8 mouse cellular contexts compared by ENCODE assay signal in the genomic region with DNA sequence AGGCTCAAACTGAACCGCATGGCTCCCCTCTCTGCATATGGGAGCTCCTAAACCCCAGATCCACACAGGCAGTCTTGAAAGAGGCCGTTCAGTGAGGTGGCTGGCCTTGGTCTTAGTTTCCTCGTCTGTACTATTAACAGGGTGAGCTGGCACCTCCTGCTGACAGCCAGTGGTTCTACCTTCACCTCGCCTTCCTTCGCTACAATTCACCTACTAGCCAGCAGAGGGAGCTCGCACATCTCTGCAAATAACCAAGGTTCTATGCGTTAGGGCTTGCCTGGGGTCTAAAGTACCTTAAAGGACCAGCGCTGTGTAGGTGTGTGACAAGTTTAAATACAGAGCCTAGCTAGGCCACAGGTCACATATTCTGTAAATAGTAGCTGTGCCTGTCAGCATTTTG. TPM values are rescaled to one million over a fixed set of nuclear protein-coding genes. Genes with fewer than 3 reads are reported as not detected.
A peak's percentile ranks its signal among the peaks of the same experiment; 100 is the strongest.
DNase-seq lines count a peak whose midpoint lies in the region; ATAC-seq lines count a peak whose summit lies in the region.

No protein-coding gene starts in this region.

- ATAC-seq in intestine, embryonic 15.5 days: peak; percentile 56

- H3K27me3 ChIP-seq in intestine, embryonic 15.5 days (replicated peaks): no peaks in the 10 kb centered on the region

- no peaks in the 10 kb centered on the region for H3K9me3 ChIP-seq in intestine, embryonic 15.5 days

- no peak overlapping the region for H3K9ac ChIP-seq in intestine, embryonic 15.5 days

- no peaks in the 10 kb centered on the region for H3K36me3 ChIP-seq in intestine, embryonic 15.5 days

- intact Hi-C loops in gastrocnemius, postnatal 14 days (cut with DNase I; ENCODE audit: low total_unique reads): loop anchor here (5.0 kb wide), 1 partner anchor 195 kb away; no protein-coding TSS in a partner anchor
- intact Hi-C loops in left cerebral cortex, postnatal 14 days (cut with DNase I): loop anchor here (1.0 to 10.0 kb wide), 4 partner anchors 51 to 278 kb away; partner anchors contain the start of genes Gnai3 and Gstm1

- H3K4me3 ChIP-seq in intestine, embryonic 15.5 days (replicated peaks): no peak overlapping the region

- peak; percentile 85 to 95 for DNase-seq in adrenal gland, adult (ENCODE audit: inconsistent age in 2 of 2, low spot score in 1 of 2)
- peak; percentile 93 for DNase-seq in embryo, embryonic 10 days (ENCODE audit: low spot score)
- peak; percentile 79 for DNase-seq in gastrocnemius, postnatal 14 days
- DNase-seq in left cerebral cortex, postnatal 14 days (ENCODE audit: low spot score in 2 of 2): peak; percentile 94 to 95
- DNase-seq in mesoderm, embryonic 11.5 days (ENCODE audit: low read depth, low spot score): peak; percentile 92
- peak; percentile 81 for DNase-seq in right cerebral cortex, postnatal 25 days
- peak; percentile 77 to 86 for DNase-seq in urinary bladder, postnatal 36 days (ENCODE audit: low spot score in 2 of 2)

- H3K4me2 ChIP-seq in intestine, embryonic 15.5 days (replicated peaks): no peak overlapping the region

- WGBS in intestine, embryonic 15.5 days: 5% methylated on average over 8 of the region's 8 CpGs

- H3K27ac ChIP-seq in intestine, embryonic 15.5 days: no peak overlapping the region

- H3K4me1 ChIP-seq in intestine, embryonic 15.5 days (replicated peaks): peaks cover 20% of the 10 kb centered on the region

RNA-seq across cellular contexts. Expression of gene Eps8l3, which starts 9.9 kb away (rescaled TPM):
- total RNA-seq in gastrocnemius, postnatal 14 days (2021): not detected
- polyA plus RNA-seq in intestine, embryonic 15.5 days (2015; fragmentation: Nextera tagmentation; extraction: Ambion mirVana): 164 and 180 TPM in 2 replicates
- not detected for total RNA-seq in left cerebral cortex, postnatal 14 days (2021)

RNA-seq across cellular contexts. Expression of gene Gstm5, which starts 28.5 kb away (rescaled TPM):
- total RNA-seq in gastrocnemius, postnatal 14 days (2021): 10 to 100 TPM; 58.5 to 60.1 TPM
- polyA plus RNA-seq in intestine, embryonic 15.5 days (2015; fragmentation: Nextera tagmentation; extraction: Ambion mirVana): 173 and 186 TPM in 2 replicates
- 100 to 1,000 TPM; 182 to 200 TPM for total RNA-seq in left cerebral cortex, postnatal 14 days (2021)
